Mouse (Mus musculus) brain, embryonic 14.5 days (tissue): ENCODE data around the gene Vkorc1l1.

Experiments
- CTCF ChIP-seq: fragments of 200-500 bp; IDR thresholded peaks from 2 replicates; pipeline ENCODE4 v1.5.1; 2012; ENCODE audit warnings: inconsistent platforms, mild to moderate bottlenecking, moderate library complexity, borderline replicate concordance; ENCODE audit not compliant: insufficient read depth, insufficient read length; ENCODE audit errors: extremely low read depth
- POLR2A ChIP-seq: fragments of 200-500 bp; IDR thresholded peaks from 2 replicates; pipeline ENCODE4 v1.6.1; 2012; ENCODE audit warnings: mild to moderate bottlenecking, inconsistent platforms, borderline replicate concordance; ENCODE audit not compliant: poor library complexity, insufficient read depth, insufficient read length, severe bottlenecking; ENCODE audit errors: extremely low read depth

DNA sequence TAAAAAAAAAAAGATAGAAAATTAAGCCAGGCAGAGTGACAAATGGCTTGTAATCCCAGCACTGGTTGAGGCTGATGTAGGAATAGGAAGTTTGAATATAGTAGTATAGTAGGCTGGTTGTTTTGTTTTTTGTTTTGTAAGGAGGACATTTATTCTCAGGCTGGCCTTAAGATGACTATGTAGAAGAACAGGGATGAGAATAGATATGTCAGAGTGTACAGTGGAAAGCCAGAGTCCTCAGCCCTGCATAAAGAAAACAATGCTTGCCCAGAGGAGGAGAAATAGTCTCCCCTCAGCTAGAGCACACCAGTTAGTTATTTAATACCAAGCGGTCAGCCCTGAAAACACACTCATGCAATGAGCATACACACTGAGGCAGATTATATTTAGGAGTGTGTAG lies 43.3 kb upstream of the Vkorc1l1 start, which contains the start of gene Phkg1:
- no peak for TF ChIP-seq CTCF
- TF ChIP-seq POLR2A = no peak
